Mouse (Mus musculus): ENCODE measurements around the gene Smyd1.
A peak's percentile ranks its signal among the peaks of the same experiment; 100 is the strongest.

The Smyd1 gene

DNA sequence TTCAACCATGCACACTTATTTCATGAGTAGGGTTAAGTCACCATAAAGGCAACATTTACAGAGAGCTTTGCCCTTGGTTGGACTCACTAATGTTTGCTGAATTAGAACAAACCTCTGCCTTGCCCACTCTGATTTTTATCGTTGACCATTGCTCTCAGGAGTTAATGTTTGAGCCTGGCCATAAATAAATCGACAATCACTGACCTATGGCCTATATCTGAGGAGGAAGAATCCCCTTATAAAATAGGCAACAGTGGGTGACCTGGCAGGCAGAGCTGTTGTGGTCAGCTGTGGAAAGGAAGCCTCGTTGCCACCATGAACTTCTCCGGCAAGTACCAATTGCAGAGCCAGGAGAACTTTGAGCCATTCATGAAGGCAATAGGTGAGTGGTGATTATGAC lies 122.4 kb downstream of the Smyd1 start, which contains the start of gene Fabp1:
Gene Fabp1, plus strand, starts transcription at position 216 of the 400 bp plus-strand sequence.
- no peak for DNase-seq

DNA sequence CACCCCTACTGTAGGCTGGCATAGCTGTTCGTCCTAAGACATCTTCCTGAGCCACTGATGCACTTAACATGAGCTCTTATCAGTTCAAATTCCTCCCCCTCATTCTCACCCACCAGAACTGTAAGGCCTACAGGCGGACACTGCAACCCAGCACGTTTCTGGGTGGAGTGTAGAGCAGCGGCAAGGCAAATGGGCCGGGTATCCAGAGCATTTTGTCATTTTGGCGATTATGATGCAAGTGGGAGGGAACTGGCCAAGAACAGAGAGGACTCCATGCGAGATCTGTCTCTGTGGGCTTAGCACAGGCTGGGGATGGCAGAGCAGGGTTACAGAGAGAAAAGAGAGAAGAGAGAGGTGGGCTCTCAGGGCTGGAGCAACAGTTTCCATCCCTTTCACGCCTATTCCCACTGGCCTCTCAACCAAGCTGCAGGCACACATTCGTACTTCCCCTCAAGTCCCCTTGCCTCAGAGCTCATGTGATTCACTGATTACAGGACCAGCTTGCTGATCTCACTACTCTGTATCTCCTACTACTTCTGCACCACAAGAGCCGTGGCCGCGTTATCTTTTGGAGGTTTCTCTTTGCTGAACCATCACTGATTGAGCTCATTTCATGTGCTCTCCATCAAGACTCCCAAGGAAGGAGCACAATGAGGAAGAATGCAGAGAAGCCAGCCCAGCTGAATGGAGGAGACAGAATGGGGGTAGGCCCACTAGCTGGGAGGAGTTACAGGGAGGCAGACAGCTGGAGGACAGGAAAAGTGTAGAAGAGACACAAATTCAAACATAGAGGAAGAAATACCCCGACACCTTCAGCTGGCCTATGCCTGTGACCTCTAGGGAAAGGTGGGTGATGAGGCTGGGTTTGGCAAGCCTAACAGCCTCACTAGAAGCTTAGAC lies 124.1 kb downstream of the Smyd1 start:
- DNase-seq = peak; percentile 37

DNA sequence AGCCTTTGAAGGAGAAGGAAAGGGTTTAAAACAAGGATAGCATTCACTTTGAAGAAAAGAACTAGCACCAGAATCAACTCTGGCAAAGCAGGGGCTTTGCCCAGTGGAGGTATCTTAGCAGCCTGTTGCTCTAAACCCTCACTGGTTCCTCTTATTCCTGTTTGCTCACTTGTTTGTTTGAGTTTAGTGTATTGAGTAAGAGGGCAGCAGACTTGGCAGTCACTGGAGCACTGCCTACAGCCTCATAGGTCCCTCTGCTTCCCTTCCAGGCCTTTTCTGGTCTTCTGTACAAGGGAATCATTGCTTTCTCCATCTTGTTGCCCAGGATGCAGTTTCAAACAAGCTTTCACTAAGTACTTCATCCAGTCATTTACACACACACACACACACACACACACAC lies 125.9 kb downstream of the Smyd1 start:
- peak; percentile 47 for DNase-seq

DNA sequence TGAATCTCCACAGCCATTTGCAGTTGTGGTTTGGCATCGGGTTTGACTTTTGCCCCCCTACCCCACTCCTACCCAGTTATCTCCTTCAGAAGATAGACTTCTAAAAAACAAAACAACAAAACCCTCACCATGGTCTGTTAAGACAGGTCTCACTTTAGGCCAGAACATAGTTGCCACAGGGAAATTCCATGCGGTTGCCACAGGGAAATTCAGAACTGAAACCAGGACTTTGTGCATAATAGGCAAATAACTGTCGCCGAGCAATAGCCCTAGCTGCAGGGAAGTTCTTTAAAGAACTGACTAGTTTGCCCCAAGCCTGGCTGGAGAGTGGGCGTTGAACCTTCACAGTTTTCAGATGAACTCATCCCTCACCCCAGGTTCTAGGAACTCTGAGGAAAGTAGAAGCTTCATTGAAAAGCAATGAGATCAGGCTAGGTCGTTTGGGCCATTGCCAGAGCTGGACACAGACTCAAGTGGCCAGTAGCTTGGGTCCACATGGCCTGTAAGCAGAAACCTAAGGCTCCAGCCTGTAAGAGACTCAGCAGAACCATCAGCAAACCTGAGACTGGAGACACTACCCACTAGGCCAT lies 128.8 kb downstream of the Smyd1 start:
- peak; percentile 67 for DNase-seq

DNA sequence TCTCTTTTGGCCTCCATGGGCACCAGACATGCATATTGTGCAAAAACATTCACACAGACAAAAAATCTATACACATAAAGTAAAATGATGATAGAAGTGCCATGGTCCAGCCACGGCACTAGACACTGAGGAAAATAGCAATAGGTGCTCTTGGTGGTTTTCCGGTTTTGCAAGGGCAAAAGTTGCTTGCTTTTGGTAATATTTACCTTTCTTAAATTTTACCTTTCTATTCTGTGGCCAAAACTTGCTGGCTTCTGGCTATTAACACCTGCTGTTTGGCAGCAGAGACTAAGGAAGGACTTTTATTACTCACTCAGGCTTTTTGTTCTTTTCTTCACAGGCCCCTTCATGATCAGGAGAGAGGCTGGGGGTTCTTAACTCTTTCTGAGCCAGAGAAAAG lies 131.5 kb downstream of the Smyd1 start:
- no peak for DNase-seq

DNA sequence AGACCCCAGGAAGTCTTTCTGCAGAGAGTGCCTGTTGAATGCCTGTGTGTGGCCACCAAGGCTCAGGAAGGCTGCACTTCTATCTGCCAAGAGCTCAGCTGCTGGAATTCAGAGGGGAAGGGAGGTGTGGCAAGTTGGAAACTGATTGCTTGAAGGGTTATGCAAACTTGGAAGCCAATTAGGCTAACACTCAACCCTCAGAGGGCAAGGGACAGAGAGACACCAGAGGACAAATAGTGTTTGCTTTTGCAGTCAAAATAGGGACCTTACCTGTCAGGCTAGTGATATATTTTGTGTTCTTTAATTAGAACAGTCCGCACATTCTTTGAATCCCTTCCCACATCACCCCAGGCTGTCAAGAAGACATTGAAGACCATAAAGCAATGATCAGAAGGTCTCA lies 132.5 kb downstream of the Smyd1 start:
- DNase-seq = peak; percentile 34

DNA sequence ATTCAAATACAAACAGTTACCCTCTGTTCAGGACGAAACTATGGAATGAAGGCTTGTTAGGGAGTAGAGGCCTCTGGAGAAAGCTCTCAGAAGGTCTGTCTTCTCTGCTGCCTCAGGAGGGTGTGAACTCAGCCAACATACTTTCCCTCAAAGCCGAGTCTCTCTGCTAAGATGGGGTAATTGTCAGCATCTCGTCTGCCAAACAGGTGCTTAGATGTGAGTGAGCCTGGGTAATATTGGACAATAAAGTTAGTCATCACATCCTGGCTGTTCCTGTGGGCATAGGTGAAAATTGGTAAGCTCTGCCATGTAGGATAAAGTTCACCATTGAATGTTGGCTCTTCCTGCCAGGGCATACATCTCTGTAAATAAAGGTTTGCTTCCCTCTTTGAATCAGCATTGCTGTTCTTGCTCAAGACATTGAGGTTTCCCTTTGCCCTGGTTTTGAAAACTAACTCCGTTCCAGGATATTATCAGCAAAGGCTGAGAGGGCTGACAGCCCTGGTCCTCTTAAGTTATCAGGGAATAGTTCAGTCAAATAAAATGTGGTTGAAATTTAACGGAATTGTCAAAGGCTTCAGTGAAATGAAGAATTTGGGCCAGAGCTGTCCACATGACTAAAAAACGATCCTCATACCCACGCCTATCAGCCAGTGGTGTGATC lies 137.0 kb downstream of the Smyd1 start:
- DNase-seq = peak; percentile 49

DNA sequence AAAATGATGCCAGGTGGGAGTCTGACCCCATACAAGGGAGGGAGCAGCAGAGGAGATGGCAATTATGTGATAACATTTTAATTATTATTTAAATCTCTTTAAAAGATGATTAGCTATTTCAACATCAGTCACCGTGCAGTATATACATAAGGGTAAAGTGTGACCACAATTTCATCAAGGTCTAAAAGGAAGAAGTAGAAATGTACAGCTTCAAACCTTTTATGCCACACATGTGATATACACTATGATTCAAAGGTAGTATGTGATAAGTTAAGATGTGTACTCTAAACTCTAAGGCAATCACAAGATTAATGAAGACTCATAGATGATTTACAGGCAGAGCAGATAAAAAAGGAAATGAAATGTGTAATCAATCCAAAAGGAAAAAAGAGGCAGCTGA lies 141.4 kb downstream of the Smyd1 start:
- no peak for DNase-seq

DNA sequence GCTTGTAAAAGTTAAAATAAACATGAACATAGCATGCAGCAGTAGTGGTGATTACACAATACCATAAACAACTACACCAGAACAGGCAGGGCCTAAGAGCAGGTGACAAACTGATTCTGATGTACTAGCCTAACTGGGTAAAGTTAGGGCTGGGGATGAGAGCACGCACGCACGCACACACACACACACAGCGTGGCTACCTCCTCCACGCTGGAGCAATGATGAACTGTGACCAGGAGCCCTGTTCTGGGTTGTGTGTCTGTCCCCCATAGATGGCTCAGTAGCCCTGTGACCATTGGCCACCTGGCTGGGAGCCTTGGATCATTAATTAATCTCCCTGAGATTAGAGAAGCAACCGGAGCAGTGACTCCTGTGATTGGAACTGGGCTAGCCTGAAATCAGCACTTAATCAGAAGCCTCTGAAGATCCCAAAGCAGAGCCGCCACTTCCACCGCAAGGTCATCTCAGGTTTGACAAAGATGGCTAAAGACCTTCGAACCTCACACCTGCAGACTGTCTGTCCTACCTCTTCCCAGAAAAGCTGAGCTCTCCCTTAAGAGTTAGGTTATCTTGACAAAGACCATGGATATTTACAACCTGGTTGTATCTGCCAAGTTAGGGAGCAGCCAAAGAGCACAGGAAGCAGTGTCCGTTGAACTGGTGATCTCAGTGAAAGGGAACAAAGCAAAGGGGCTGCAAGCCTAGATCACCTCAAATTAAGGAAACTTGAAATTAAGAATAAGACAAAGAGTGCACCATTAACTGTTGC lies 149.0 kb downstream of the Smyd1 start:
- DNase-seq = no peak

DNA sequence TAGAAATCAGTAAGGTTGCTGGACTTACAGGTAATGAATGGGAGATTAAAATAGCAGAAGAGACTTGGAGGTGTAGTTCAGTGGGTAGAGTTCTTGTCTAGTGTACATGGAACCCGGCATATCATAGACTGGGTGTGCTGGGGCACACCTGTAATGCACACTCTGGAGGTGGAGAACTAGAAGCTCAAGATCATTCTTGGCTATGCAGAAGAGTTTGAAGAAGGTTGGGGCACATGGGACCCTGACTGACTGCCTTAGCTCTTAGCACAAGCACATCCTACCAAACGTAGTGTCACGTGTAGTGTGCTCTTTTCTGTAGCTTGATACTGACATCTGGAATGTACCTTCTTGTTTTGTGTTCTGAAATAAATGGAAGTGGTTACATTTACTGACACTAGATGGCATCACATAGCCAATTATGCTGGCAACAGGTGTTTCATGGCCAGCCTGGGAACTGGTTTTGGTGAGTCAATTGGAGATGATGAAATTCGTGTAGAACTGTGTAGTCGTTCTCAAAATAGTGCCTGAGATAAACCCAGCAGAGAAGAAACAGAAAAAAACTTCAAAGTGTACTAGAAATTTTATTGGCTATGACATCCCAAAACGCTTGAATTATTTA lies 155.4 kb downstream of the Smyd1 start:
- DNase-seq = peak; percentile 71

DNA sequence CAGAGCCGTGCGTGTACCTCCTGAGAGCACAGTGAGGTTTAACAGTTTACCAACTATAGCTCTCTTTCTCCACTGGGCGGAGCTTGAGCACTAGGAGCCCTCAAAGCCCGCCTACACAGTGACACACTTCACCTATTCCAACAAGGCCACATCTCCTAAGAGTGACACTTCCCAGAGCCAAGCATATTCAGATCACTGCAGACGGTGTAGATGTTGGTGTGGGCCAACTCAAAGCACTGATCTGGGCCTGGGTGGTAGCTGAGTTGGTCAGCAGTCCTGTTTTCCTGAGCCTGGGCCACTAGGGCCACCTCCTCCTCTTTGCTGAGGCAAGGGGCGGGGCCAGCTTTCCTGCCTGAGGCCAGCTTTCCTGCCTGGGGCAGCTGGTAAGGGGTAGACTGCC lies 157.6 kb downstream of the Smyd1 start:
- peak; percentile 25 for DNase-seq
